Mouse (Mus musculus): ENCODE results near the gene Ace2. TPM values are rescaled to one million over a fixed set of nuclear protein-coding genes. Genes with fewer than 3 reads are reported as not detected.

Ace2 gene
- total and polyA plus RNA-seq, 3 experiments: not detected

- Histone ChIP-seq H3K79me2 (ENCODE audit: control insufficient read depth, insufficient read depth, low read length, poor library complexity) (no peaks in the 10 kb centered on the region), H3K9me3 (replicated peaks; ENCODE audit: insufficient read depth, low read length) (no peaks in the 10 kb centered on the region), H3K27ac (ENCODE audit: control insufficient read depth, low read depth, low read length) (no peak overlapping the region), H3K4me1 (ENCODE audit: control insufficient read depth in 1 of 2, insufficient read depth in 2 of 2, low read length in 2 of 2) (peaks cover 2% of the 10 kb centered on the region in 2 experiments; a peak in 1 of 4 replicates), H3K36me3 (ENCODE audit: control insufficient read depth in 1 of 2, insufficient read depth in 2 of 2, low read length in 2 of 2) (peaks cover 0 to 10% of the 10 kb centered on the region in 2 experiments; a peak in 2 of 4 replicates), H3K27me3 (ENCODE audit: control insufficient read depth in 1 of 2, insufficient read depth in 2 of 2, low read length in 2 of 2) (no peaks in the 10 kb centered on the region; a peak in 1 of 4 replicates), H3K4me3 (ENCODE audit: control insufficient read depth in 1 of 2, insufficient read depth in 1 of 2, low read depth in 2 of 2, low read length in 2 of 2) (no peak overlapping the region), H3K9ac (ENCODE audit: control insufficient read depth, low read depth, low read length, poor library complexity, severe bottlenecking) (no peak overlapping the region)
- DNase-seq (ENCODE audit: low read depth, low spot score): peak; percentile 32
- TF ChIP-seq MYC (IDR thresholded peaks at IDR 0.05; ENCODE audit: low read depth, low read length) (no peak), TAL1 (IDR thresholded peaks at IDR 0.05; ENCODE audit: low read length) (no peak), POLR2AphosphoS2 (IDR thresholded peaks at IDR 0.05; ENCODE audit: low read length) (no peak), JUND (IDR thresholded peaks at IDR 0.05; ENCODE audit: low read depth, low read length) (no peak), MAZ (IDR thresholded peaks at IDR 0.05; ENCODE audit: low read depth, low read length) (no peak), USF1 (IDR thresholded peaks at IDR 0.05; ENCODE audit: low read depth, low read length) (peak; percentile 45; the same call in 1 of the 2 replicates)
These were observed 36.6 kb downstream of the Ace2 start for GRCm38 (mm10) chrX:164175780-164176179.

- no peak overlapping the region for H3K9ac ChIP-seq (ENCODE audit: control insufficient read depth, low read depth, low read length, poor library complexity, severe bottlenecking)
- H3K27me3 ChIP-seq (ENCODE audit: control insufficient read depth in 1 of 2, insufficient read depth in 2 of 2, low read length in 2 of 2): peaks cover 0 to 1% of the 10 kb centered on the region in 2 experiments; a peak in 2 of 4 replicates
- H3K27ac ChIP-seq (ENCODE audit: control insufficient read depth, low read depth, low read length): no peak overlapping the region
- DNase-seq (ENCODE audit: low read depth, low spot score): no peak
- H3K36me3 ChIP-seq (ENCODE audit: control insufficient read depth in 1 of 2, insufficient read depth in 2 of 2, low read length in 2 of 2): peaks cover 0 to 3% of the 10 kb centered on the region in 2 experiments; a peak in 1 of 4 replicates
- TF ChIP-seq TAL1 (IDR thresholded peaks at IDR 0.05; ENCODE audit: low read length) (no peak), GATA1 (IDR thresholded peaks at IDR 0.05; ENCODE audit: low read depth, low read length) (no peak), ZNF384 (IDR thresholded peaks at IDR 0.05; ENCODE audit: low read depth, low read length) (no peak), RAD21 (IDR thresholded peaks at IDR 0.05; ENCODE audit: low read depth, low read length) (no peak), NRF1 (IDR thresholded peaks at IDR 0.05; ENCODE audit: insufficient read depth, low read depth, low read length, poor library complexity, severe bottlenecking) (no peak), MEF2A (IDR thresholded peaks at IDR 0.05; ENCODE audit: extremely low read depth, insufficient replicate concordance, low read depth, low read length, poor library complexity, severe bottlenecking) (no peak), ETS1 (IDR thresholded peaks at IDR 0.05; ENCODE audit: low read depth, low read length) (no peak), EP300 (IDR thresholded peaks at IDR 0.05; ENCODE audit: low read depth in 1 of 2, low read length in 2 of 2) (no peak), SMC3 (IDR thresholded peaks at IDR 0.05; ENCODE audit: low read depth, low read length) (no peak), ELF1 (IDR thresholded peaks at IDR 0.05; ENCODE audit: low read depth, low read length) (no peak), MXI1 (IDR thresholded peaks at IDR 0.05; ENCODE audit: low read depth, low read length) (no peak), MAFK (IDR thresholded peaks at IDR 0.05; ENCODE audit: borderline replicate concordance, low read depth, low read length) (no peak), POLR2AphosphoS5 (IDR thresholded peaks at IDR 0.05; ENCODE audit: borderline replicate concordance, low read depth, low read length) (no peak), TCF12 (IDR thresholded peaks at IDR 0.05; ENCODE audit: low read depth, low read length) (no peak), MAZ (IDR thresholded peaks at IDR 0.05; ENCODE audit: low read depth, low read length) (no peak), ZKSCAN1 (IDR thresholded peaks at IDR 0.05; ENCODE audit: low read depth, low read length) (no peak), MYC (IDR thresholded peaks at IDR 0.05; ENCODE audit: low read depth, low read length) (no peak), HCFC1 (IDR thresholded peaks at IDR 0.05; ENCODE audit: low read depth, low read length) (no peak), RCOR1 (IDR thresholded peaks at IDR 0.05; ENCODE audit: low read depth, low read length) (no peak), CHD1 (IDR thresholded peaks at IDR 0.05; ENCODE audit: low read depth, low read length) (no peak)
- H3K4me3 ChIP-seq (ENCODE audit: control insufficient read depth in 1 of 2, insufficient read depth in 1 of 2, low read depth in 2 of 2, low read length in 2 of 2): no peak overlapping the region
- no peaks in the 10 kb centered on the region for H3K9me3 ChIP-seq (replicated peaks; ENCODE audit: insufficient read depth, low read length)
- no peaks in the 10 kb centered on the region for H3K79me2 ChIP-seq (ENCODE audit: control insufficient read depth, insufficient read depth, low read length, poor library complexity)
- no peaks in the 10 kb centered on the region for H3K4me1 ChIP-seq (ENCODE audit: control insufficient read depth in 1 of 2, insufficient read depth in 2 of 2, low read length in 2 of 2)
These were observed 39.7 kb downstream of the Ace2 start for GRCm38 (mm10) chrX:164178856-164179255.

Data from MEL (cell line).